Mouse (Mus musculus) layer of hippocampus, adult 18-20 months (tissue): ENCODE results near the gene Calml4. TPM values are rescaled to one million over a fixed set of nuclear protein-coding genes. Genes with fewer than 3 reads are reported as not detected.
"Not testable (repeated sequence)": the region's sequence is repeated elsewhere in the genome, so short reads cannot be mapped to it uniquely, and the experiment has no call there.

Experiments used
- DNase-seq, 2 experiments: peaks; one replicate each; pipeline ENCODE4 v3.0.0; 2022; ENCODE audit warnings: low spot score in 2 of 2
- long read RNA-seq: library from polyadenylated mRNA; stranded (forward); transcript quantifications from one replicate; pipeline ENCODE4 v2.0.0, GENCODE M21; 2021
- total RNA-seq, 2 experiments: library from RNA; stranded (reverse); gene quantifications; 2 replicates each; pipeline ENCODE4 v1.2.3; 2021

Calml4 gene
- total RNA-seq: 1 to 10 TPM; 1.8 to 2.0 TPM
- long read RNA-seq, partial matches to known transcripts: 3 of 12 reads
- long read RNA-seq, other reads (novel, unspliced or antisense): 6 of 12 reads

DNA sequence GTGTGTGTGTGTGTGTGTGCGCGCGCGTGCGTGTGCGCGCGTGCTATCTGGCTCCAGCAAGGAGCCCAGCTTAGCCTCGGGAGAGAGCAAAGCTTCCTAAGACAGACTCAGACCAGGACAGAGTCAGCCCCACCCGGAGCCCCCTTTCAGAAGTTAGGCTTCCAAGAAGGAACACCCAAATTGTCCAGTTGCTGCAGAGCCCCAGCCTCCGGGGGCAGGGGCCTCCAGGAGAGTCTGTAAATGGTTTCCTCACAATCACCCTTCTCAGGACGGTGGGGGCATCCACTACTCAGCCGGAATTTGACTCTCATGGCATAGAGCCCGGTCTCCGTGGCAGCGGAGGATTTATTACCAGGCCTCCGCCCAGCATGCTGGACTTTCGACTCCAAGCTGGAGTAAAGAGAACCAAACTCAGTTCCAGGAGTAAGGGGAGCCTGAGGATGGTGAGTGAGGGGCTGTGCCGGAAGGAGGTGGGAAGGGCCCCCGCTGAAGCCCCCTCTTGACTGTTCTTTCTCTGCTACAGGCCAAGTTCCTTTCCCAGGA, at the start of gene Calml4:
Calml4 (plus strand) TSS at position 362 of the 543 bp plus-strand sequence.
- DNase-seq: no peak

DNA sequence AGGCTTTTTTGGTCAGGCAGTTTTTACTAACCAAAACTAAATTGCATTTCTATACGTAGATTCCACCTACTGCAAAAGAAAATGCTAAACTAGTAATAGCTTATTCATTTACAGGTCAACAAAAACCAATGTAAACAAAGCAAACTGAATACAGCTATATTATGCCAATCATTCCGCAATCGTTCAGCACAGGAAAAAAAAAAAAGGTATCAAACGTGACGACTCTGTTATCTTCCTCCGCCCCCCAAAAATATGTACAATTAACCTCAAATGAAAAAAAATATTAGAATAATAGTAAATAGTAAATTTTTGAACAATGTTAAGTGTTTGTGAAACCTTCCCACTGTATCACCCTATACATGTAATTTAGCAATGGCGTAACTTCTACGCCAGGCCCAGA, 47.8 kb upstream of the Calml4 start:
- DNase-seq: no peak

DNA sequence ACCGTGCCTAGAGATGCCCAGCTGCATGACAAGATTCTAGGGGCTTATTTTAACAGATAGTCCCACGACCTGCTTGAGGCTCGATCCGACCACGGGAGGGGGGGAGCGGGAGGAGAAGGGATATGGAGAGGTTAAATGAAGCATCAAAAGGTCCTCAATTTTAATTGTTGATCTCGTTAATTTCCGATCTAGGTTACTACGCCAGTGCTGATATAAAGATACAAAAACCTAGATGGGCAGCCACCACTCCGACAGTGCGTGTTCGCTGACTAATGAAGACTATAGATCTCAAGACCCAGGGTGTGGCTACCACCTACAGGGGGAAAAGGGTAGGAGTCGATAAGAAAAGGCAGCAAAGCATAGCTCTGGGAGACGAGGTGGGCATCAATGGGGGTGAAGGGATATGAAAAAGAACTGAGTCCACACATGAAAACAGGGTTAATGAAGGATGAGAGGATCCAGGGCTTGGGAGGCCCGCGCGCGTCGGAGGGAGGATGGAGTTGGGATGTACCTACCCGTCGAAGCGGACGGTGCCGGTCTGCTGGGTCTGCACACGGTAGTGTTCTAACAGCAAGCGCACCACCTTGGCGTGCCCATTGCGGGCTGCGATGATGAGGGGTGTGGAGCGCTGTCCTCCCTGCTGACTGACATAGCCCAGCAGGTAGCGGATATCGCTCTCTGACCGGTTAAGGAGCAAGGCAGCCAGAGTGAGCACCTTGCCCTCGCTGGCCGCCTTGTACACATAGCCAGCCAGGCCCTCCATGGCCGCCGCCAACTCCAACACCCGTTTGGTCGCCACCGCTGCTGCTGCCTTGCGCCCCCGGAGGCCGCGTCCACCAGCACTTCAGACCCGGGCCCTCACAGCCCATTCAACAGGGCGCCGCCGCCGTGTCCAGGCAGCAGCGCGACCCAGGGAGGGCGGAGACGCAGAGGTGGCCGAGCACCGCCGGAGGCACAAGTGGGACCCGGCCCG, 47.1 kb upstream of the Calml4 start:
- peak in 1 of 2 experiments; percentile 44 for DNase-seq

DNA sequence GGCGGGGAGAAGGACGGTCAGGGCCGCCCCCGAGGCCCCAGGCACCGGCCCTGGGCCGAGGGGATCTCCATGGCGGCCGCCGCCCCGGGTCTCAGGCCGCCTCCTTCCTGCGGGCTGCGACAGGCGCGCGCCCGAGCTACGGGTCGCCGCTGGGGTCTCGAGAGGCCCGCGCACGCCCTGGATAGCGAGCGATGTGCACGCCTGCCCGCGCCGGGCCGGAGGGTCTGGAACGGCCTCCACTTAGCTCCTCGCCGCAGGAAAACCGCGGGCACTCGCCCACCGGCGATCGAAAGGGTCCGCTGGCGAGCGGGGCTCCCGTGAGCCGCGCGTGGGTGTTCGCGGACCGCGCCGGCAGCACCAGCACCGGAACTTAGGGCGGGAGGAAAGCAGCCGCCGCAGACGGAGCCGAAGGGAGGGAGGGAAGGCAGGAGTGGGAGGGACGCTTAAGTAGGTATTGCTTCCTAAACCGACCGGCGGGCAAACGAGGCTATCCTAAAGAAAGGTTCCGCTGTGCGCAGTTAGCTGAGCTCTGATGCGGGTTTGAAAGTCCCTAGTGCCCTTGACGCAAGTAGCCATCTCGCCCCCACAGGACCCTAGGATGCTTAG, 46.3 kb upstream of the Calml4 start, which contains the start of gene Fem1b:
Fem1b (minus strand) TSS at position 419 of the 606 bp plus-strand sequence.
- peak; percentile 88 to 93 for DNase-seq

DNA sequence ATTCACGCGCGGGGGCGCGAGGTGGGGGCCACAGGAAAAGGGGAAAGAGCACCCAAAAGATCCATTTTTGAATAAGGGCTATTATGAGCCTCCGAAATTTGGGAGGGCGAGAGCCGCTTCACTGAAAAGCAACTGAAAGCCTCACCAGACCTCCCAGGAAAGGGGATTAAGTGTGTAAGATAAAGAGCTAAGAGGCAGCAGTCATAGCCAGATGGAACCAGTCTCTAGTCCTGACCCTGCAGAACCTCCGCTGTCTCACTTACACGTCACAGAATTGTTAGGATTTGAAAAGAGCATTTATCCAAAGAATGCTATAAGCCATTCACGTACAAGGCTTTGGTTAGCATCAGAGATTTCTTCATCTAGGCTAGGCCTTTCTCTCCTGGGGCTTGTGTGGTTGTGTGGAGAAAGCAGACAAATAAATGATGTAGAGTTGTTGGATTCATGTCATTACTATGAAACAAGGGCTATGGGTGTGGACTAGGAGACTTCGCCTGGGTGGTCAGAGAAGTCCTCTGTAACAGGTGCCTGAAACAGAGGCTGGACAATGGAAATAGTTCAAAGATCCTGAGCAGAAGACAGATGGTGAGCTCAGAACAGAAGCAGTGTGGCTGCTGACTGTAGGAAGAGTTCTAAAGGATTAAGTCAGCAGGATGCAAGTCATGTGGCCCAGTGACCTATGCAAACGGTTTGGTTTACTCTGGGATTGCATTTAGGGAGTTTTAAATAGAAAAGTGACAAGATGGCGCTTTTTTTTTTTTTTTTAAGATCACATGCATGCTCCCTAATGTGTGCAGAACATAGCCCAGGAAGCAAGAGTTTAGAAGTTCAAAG, 45.4 kb upstream of the Calml4 start:
- no peak for DNase-seq

DNA sequence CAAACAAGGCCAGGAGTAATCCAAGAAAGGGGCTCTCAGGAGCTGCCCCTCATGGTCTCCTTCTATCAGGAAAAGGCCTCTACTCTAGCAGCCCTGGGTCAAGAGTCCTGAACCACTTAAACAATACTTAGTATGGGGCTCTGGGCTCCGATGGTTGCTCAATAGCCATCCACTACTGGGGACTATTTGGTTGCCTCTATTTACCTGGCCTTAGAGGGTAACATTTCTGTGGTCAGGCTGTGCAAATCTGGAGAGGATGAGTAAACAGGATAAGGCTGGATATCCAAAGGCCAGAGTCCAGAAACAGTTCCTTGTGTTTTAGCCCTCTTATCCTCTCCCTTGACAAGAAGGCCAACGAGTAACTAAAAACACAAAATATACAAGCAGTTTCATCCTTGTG, 43.1 kb upstream of the Calml4 start:
- no peak for DNase-seq

DNA sequence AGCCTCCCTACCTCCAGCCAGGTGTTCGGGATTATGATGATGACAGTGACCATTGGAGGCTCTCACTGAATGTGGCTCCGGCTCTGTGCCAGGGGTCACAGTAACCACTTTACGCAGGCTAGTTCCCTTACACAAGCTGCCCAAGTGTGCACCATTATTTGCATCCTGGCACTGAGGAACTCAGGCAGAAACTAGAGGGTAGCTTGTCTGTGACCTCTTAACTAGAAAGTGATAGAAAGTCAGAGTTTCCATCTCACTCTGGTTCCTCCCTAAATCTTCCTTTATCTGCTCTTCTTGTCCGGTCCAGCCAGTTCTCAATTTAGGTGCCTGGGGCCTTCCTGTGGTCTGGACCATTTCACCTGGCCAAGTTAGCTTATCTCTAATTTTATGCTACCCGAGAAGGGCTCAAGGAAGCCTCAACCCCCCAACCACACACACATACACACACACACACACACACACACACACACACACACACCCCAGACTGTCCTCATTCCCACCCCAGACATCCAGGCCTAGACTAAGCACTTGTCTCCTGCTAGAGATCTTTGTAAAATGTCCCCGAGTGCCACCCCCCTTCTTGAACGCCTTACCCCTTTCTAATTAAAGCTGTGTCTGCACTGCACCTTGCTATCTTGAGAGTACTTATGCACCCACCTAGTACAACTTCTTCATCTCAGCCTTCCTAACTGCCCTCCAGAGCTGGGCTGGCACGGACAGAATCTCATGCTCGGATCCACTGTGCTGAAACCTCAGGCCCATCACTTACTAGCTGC, 41.4 kb upstream of the Calml4 start:
- no peak for DNase-seq

DNA sequence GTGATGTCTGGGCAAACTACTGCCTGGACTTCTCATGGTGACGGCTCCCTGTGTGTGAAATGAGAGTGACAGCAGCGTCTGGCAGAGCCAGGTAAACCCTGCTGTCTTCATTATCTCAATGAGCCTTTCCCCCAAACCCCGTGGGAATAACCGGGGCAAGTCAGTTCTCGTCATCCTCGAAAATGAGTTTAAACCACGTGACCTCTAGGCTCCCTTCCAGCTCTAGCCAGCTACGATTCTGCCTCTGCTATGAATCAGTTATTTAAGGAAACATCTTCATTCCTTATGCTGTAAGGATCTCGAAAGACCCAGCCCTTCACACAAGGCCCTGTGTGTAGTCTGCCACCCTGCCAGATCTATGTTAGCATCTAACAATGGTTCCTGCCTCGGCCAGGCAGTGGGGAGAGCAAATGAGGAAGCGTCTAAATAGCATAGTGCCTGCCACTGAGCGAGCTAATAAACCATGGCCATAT, 40.7 kb upstream of the Calml4 start:
- DNase-seq: peak in 1 of 2 experiments; percentile 57

DNA sequence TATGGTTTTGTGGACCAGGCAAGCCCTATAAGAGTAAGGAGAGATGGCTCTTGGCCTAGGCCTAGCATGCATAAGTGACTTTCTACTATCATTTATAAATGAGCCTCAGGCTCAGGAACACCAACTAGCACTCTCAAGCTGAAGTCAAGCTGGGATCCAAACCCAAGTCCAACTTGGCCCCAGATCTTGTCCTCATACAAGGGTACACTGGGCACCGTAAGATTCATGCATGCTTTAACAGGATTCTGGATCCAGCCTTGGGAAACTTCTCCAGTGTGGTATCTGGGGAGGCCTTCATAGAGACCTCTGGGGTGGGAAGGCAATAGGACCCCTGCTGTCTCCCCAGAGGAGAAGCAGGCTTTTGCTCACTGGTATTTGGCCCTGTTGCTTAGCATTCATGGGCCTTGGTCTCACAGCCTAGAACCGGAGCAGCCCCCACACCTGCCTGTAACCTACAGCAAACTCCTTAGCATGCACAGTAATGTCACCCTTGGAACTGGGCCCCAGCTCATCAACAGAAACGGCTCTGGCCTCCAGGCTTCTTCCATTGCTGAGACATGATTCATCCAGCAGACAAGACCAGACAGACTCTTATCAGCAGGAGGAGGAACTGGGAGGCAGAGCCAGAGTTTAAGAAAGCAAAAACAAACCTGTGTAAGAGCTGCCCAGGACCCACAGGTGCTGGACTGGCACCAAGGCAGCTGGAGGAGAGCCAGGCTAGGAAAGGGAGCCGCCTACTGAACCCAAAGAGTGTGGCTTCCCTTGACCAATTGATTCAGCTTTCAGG, 39.9 kb upstream of the Calml4 start:
- no peak for DNase-seq

DNA sequence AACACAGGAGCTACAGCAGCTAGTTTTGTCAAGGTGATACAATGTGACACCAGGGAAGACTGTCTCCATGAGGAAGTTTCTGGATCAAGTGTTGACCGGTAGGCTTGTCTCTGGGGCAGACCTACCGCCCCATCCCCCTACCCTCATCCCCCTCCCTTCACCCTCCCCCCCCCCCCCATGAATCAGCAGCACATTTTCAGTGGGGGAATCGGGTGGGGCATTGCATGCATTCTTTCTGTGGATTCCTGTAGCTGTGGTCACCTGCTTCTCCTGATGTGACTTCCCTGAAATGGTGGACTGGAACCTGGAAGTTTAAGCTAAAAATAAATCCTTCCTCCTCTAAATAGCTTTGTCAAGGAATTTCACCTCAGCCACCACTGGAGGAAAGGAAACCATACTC, 38.4 kb upstream of the Calml4 start:
- DNase-seq: no peak

DNA sequence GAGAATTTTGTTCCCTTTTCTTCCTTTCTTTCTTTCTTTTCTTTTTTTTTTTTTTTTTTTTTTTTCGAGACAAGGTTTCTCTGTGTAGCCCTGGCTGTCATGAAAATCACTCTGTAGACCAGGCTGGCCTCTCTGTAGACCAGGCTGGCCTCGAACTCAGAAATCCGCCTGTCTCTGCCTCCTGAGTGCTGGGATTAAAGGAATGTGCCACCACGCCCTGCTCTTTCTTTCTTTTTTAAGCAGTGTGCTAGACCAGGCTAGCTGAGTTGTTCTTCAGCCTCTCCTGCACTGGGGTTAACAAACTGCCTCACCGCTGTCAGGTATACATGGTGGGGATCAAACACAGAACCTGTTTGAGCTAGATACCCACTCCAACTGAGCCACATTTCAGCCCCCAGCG, 38.0 kb upstream of the Calml4 start:
- not testable (repeated sequence) for DNase-seq

DNA sequence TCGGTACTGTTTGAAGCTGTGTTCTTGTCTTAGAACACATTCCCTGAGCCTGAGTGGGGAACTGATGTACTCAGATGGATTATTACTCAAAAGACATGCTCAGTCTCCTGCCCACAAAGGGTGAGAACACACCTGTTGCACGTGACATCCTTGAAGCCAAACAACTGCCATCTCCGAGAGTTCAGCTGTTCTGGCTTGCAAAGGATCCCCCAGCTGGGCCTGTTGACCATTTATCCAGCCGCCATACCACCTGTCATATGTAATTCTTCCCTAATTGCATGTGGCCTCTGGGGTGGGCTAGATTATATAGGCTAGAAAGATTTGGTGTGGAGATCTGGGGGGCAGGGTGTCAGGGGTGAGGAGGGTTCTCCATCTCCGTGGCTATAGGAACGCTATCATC, 37.1 kb upstream of the Calml4 start:
- no peak for DNase-seq

DNA sequence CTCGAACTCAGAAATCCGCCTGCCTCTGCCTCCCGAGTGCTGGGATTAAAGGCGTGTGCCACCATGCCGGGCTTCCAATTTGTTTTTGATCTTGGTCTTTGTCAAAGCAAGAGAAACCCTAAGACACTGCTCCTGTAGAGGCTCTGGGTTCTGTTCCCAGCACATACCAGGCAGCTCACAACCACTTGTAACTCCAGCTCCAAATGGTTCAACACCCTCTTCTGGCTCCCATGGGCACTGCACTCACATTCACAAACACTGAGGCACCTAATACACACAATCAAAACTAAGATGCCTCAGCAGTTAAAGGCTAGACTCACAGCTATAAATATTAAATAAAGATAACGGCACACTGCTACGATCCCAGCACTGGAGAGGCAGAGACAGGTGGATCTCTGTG, 36.1 kb upstream of the Calml4 start:
- DNase-seq: no peak

DNA sequence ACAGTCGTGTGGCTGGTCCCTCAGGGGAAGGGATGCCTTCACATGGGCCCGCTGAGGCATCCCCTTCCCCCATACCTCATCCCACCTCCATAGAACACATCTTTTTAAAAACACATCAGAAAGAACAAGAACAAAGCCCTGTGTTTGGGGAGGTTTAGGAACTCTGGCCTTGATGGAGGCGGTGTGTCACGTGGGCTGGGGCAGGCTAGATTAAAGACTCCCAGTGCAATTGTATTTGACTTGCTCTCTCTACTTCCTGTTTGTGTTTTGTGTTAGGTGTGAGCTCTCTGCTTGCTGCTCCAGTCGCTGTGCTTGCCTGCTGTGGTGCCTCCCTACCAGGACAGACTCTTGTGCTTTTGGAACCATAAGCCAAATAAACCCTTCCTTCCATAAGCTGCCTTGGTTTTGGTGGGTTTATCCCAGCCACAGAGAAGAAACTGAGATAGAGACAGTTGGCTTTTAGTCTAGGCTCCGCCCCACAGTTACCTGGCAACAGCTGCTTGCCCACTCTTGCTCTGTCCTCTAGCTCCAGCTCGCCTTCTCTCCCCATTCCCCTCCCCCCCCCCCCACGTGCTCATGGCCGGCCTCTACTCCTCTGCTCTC, 32.0 kb upstream of the Calml4 start:
- no peak for DNase-seq

DNA sequence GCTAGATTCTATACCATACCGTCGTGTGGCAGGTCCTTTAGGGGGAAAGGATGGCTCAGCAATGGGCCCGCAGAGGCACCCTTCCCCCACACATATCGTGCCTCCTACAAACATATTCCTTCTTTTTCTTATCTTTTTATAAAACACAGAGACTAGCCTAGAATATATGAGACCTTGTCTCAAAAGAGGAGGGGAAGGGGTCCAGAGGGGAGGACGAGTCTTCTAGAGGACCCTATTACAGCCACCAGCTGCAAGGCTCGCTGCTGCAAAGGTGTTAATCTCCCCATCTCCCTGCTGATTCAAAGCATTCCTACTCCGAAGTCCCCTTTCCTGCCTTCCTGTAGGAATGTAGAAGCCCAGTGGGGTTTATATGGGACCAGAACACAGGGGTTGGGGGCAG, 31.4 kb upstream of the Calml4 start:
- no peak for DNase-seq

DNA sequence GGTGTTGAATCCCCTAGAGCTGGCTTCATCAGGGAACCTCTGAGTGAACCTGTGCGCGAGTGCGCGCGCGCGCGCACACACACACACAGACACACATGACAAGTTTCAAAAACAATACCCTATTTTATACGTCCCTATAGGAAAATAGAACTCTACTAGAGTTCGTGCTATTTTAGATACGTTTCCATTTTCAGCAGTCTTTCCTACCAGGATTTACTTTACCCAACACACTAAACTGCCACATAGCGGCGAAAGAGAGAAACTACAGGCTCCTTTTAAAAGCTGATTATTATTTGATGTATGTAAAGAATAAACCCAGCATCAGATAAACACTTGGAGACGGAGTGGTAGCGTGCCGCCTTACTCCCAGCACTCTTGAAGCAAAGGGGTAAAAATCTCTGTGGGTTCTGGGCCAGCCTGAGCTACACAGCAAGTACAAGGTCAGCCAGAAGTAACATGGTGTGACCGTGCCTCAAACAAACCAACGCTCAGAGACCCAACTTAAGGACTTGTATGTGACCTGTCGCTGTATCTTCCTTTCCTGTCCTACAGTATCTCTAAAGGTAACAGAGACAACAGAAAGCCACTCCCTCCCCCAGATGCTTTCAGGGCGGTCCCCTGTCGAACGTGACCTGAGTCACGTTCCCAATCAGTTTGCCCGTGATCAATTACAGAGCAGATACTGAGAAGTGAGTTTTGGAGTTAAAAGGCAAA, 29.8 kb upstream of the Calml4 start:
- DNase-seq: peak in 1 of 2 experiments; percentile 64

DNA sequence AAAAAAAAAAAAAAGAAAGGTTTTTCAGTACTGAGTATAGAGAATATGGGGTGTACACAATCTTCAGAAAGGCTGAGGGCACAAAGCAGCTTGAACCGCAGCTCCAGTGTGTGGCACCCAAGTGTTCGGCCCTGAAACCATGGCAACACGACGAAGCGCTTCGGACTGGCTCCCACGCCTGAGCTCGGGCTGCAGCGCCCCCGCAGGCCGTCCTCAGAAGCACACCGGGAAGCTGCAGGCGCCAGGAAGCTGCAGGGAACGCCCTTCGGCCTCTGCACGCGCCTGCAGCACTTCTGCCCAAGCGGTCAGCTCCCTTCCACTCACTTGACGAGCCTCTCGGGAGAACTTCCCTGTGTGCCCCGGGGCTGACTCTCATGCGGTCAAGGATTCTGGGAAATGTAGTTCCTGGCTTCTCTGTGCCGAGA, 29.2 kb upstream of the Calml4 start:
- DNase-seq: peak; percentile 90 to 94

DNA sequence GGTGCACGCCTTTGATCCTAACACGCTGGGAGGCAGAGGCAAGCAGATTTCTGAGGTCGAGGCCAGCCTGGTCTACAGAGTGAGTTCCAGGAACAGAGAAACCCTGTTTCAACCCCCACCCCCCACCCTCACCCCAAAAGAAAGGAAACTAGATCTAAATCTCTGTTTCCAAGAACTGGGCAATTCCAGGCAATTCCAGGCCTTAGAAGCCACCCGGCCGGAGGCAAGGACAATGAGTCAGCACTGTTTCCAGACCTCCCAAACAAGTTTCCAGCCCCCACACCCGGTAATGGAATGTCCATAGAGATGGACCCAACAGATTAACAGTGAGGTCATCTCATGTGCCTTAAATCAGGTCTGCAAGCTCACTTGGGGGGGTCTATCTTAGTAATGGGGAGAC, 28.0 kb upstream of the Calml4 start:
- DNase-seq: no peak
